Mouse (Mus musculus) intestine, postnatal 0 days (tissue): Measurements from ENCODE around the gene Osbpl11. TPM values are rescaled to one million over a fixed set of nuclear protein-coding genes. Genes with fewer than 3 reads are reported as not detected.
A peak's percentile ranks its signal among the peaks of the same experiment; 100 is the strongest.

ENCODE experiments used
- ATAC-seq: fragments of 200-750 bp; cut with Nextera tagmentation; 2 replicates; pipeline ENCODE4 v1.8.0; 2017; ENCODE audit warnings: mild to moderate bottlenecking, moderate TSS enrichment, moderate library complexity
- H3K27ac ChIP-seq: fragments of 300-500 bp; sonication (generic); 2 replicates; pipeline ENCODE4 v1.5.1; 2014; ENCODE audit warnings: mild to moderate bottlenecking, low read depth, low read length, moderate library complexity
- H3K27me3 ChIP-seq: fragments of 300-500 bp; sonication (generic); replicated peaks from 2 replicates; pipeline ENCODE4 v1.6.1; 2014; ENCODE audit warnings: low read length, mixed read lengths; ENCODE audit not compliant: control insufficient read depth, insufficient read depth
- H3K36me3 ChIP-seq: fragments of 300-500 bp; sonication (generic); 2 replicates; pipeline ENCODE4 v1.6.1; 2014; ENCODE audit warnings: mild to moderate bottlenecking, moderate library complexity; ENCODE audit not compliant: control insufficient read depth, insufficient read depth
- H3K4me1 ChIP-seq: fragments of 300-500 bp; sonication (generic); replicated peaks from 2 replicates; pipeline ENCODE4 v1.6.1; 2014; ENCODE audit warnings: antibody characterized with exemption, low read length, mixed read lengths; ENCODE audit not compliant: control insufficient read depth, insufficient read depth
- H3K4me2 ChIP-seq: fragments of 300-500 bp; sonication (generic); replicated peaks from 2 replicates; pipeline ENCODE4 v1.6.1; 2014; ENCODE audit warnings: low read depth, mild to moderate bottlenecking, moderate library complexity
- H3K4me3 ChIP-seq: fragments of 300-500 bp; sonication (generic); 2 replicates; pipeline ENCODE4 v1.5.1; 2014; ENCODE audit warnings: low read depth, low read length
- H3K9ac ChIP-seq: fragments of 300-500 bp; sonication (generic); 2 replicates; pipeline ENCODE4 v1.6.1; 2014; ENCODE audit warnings: mild to moderate bottlenecking, low read depth, low read length
- H3K9me3 ChIP-seq: fragments of 300-500 bp; sonication (generic); 2 replicates; pipeline ENCODE4 v1.6.1; 2016; ENCODE audit warnings: mixed run types; ENCODE audit not compliant: control insufficient read depth
- CTCF ChIP-seq: sonication (generic); IDR thresholded peaks from 2 replicates; pipeline ENCODE4 v1.5.1; 2016; ENCODE audit warnings: low read depth, mild to moderate bottlenecking, control low read depth, antibody characterized with exemption, moderate library complexity
- WGBS: fragments of 180-500 bp; shearing (Covaris S2); extraction: QIAGEN DNeasy Blood & Tissue Kit; methylation state at CpG from one replicate; pipeline ENCODE4 v1.1.7; 2014; 5-methylcytosine and 5-hydroxymethylcytosine counted together
- polyA plus RNA-seq: library from polyadenylated mRNA; unstranded; fragments of >200 nt; fragmentation: Nextera tagmentation; extraction: Ambion mirVana; gene quantifications from 2 replicates; pipeline ENCODE4 v1.2.1, GENCODE M21; 2015

Osbpl11 gene
- polyA plus RNA-seq, 1 experiment from 2014 or later: 9.2 TPM

- 91% methylated on average over 5 of the region's 5 CpGs for WGBS
- TF ChIP-seq CTCF: no peak
- no peak for ATAC-seq
Observed at GRCm38 (mm10) chr16:33224381-33224780, 39.5 kb downstream of the Osbpl11 start.

GRCm38 (mm10) chr16:33234128-33234527, 49.3 kb downstream of the Osbpl11 start:
- no peak for TF ChIP-seq CTCF
- Histone ChIP-seq H3K9ac (no peak overlapping the region), H3K27ac (no peak overlapping the region), H3K36me3 (peaks cover 65% of the 10 kb centered on the region), H3K4me1 (no peaks in the 10 kb centered on the region), H3K27me3 (no peaks in the 10 kb centered on the region), H3K4me3 (no peak overlapping the region), H3K4me2 (no peak overlapping the region), H3K9me3 (no peaks in the 10 kb centered on the region)
- ATAC-seq: no peak
- WGBS: 88% methylated on average over 12 of the region's 12 CpGs

More at GRCm38 (mm10) chr16:33224381-33224780, 39.5 kb downstream of the Osbpl11 start:
- no peak overlapping the region for H3K4me2 ChIP-seq
- no peak overlapping the region for H3K27ac ChIP-seq
- peaks cover 51% of the 10 kb centered on the region for H3K36me3 ChIP-seq
- no peak overlapping the region for H3K4me3 ChIP-seq
- H3K4me1 ChIP-seq: no peaks in the 10 kb centered on the region
- H3K27me3 ChIP-seq: no peaks in the 10 kb centered on the region
- H3K9me3 ChIP-seq: no peaks in the 10 kb centered on the region
- no peak overlapping the region for H3K9ac ChIP-seq

GRCm38 (mm10) chr16:33236151-33236550, 51.3 kb downstream of the Osbpl11 start:
- no peak overlapping the region for H3K4me2 ChIP-seq
- peaks cover 58% of the 10 kb centered on the region for H3K36me3 ChIP-seq
- H3K27me3 ChIP-seq: no peaks in the 10 kb centered on the region
- no peak overlapping the region for H3K4me3 ChIP-seq
- 65% methylated on average over 6 of the region's 6 CpGs for WGBS
- no peak for ATAC-seq
- no peak for TF ChIP-seq CTCF
- no peak overlapping the region for H3K27ac ChIP-seq
- H3K4me1 ChIP-seq: no peaks in the 10 kb centered on the region
- no peaks in the 10 kb centered on the region for H3K9me3 ChIP-seq
- no peak overlapping the region for H3K9ac ChIP-seq

- 80% methylated on average over 2 of the region's 2 CpGs for WGBS
- no peak overlapping the region for H3K4me2 ChIP-seq
Observed at GRCm38 (mm10) chr16:33239305-33239704, 54.4 kb downstream of the Osbpl11 start.

GRCm38 (mm10) chr16:33242046-33242445, 57.2 kb downstream of the Osbpl11 start:
- Histone ChIP-seq H3K4me1 (no peaks in the 10 kb centered on the region), H3K4me2 (no peak overlapping the region), H3K9ac (no peak overlapping the region), H3K27me3 (no peaks in the 10 kb centered on the region), H3K36me3 (peaks cover 51% of the 10 kb centered on the region), H3K27ac (no peak overlapping the region), H3K9me3 (no peaks in the 10 kb centered on the region), H3K4me3 (no peak overlapping the region)
- 79% methylated on average over 6 of the region's 6 CpGs for WGBS
- no peak for ATAC-seq
- TF ChIP-seq CTCF: no peak

More at GRCm38 (mm10) chr16:33239305-33239704, 54.4 kb downstream of the Osbpl11 start:
- H3K9me3 ChIP-seq: no peaks in the 10 kb centered on the region
- ATAC-seq: no peak
- no peak overlapping the region for H3K27ac ChIP-seq
- no peaks in the 10 kb centered on the region for H3K27me3 ChIP-seq
- peaks cover 65% of the 10 kb centered on the region for H3K36me3 ChIP-seq
- H3K4me1 ChIP-seq: no peaks in the 10 kb centered on the region
- no peak overlapping the region for H3K9ac ChIP-seq
- H3K4me3 ChIP-seq: no peak overlapping the region
- TF ChIP-seq CTCF: no peak

- H3K4me3 ChIP-seq: no peak overlapping the region
- H3K4me1 ChIP-seq: no peaks in the 10 kb centered on the region
- H3K9me3 ChIP-seq: no peaks in the 10 kb centered on the region
- WGBS: 91% methylated on average over 6 of the region's 6 CpGs
- peaks cover 35% of the 10 kb centered on the region for H3K36me3 ChIP-seq
- peak; percentile 70 for TF ChIP-seq CTCF
- H3K4me2 ChIP-seq: no peak overlapping the region
- H3K9ac ChIP-seq: no peak overlapping the region
- ATAC-seq: peak; percentile 41; the same call in 1 of the 2 replicates
- H3K27ac ChIP-seq: no peak overlapping the region
- H3K27me3 ChIP-seq: no peaks in the 10 kb centered on the region
Observed at GRCm38 (mm10) chr16:33244136-33244691, 59.3 kb downstream of the Osbpl11 start.

GRCm38 (mm10) chr16:33244933-33245470, 60.1 kb downstream of the Osbpl11 start:
- no peak for TF ChIP-seq CTCF
- WGBS: 90% methylated on average over 9 of the region's 9 CpGs
- no peak for ATAC-seq

More at GRCm38 (mm10) chr16:33244933-33245470, 60.1 kb downstream of the Osbpl11 start:
- Histone ChIP-seq H3K36me3 (peaks cover 27% of the 10 kb centered on the region), H3K27ac (no peak overlapping the region), H3K9ac (no peak overlapping the region), H3K4me2 (no peak overlapping the region), H3K9me3 (no peaks in the 10 kb centered on the region), H3K4me3 (no peak overlapping the region), H3K27me3 (no peaks in the 10 kb centered on the region), H3K4me1 (no peaks in the 10 kb centered on the region)
